Mouse (Mus musculus) activated CD4-positive, CD25-positive, alpha-beta regulatory T cell (primary cell): ENCODE measurements around the gene Cntnap5b. TPM values are rescaled to one million over a fixed set of nuclear protein-coding genes. Genes with fewer than 3 reads are reported as not detected.

Source experiments
- polyA plus RNA-seq, 2 experiments: library from polyadenylated mRNA; unstranded; fragments of 100-300 nt; shearing (Covaris generic); gene quantifications; one replicate each; pipeline ENCODE4 v1.2.1; 2017

The Cntnap5b gene
- polyA plus RNA-seq, result under 1 TPM in 1 of 2 experiments, not detected in 1; 0.18 TPM

GRCm38 (mm10) chr1:99772614-99773013, at the start of gene Cntnap5b:
TSS of gene Cntnap5b (plus strand) at chr1:99772765.

